Mouse (Mus musculus): ENCODE results near the gene Stoml2. TPM values are rescaled to one million over a fixed set of nuclear protein-coding genes. Genes with fewer than 3 reads are reported as not detected.

Gene Stoml2
- polyA plus RNA-seq, 1 experiment from 2014 or later, result 321 TPM

GRCm38 (mm10) chr4:43036356-43036755 is 4.8 kb upstream of the Stoml2 start:
- Histone ChIP-seq H3K27me3 (no peaks in the 10 kb centered on the region), H3K4me1 (peaks cover 26% of the 10 kb centered on the region), H3K36me3 (peaks cover 20% of the 10 kb centered on the region), H3K9ac (no peak overlapping the region), H3K9me3 (no peaks in the 10 kb centered on the region), H3K4me2 (no peak overlapping the region), H3K4me3 (no peak overlapping the region), H3K27ac (no peak overlapping the region)
- no peak for ATAC-seq (ENCODE audit: borderline replicate concordance, extremely low read depth, low FRiP score, low TSS enrichment)
- 84% methylated on average over 10 of the region's 10 CpGs for WGBS

GRCm38 (mm10) chr4:43035851-43036250 is 4.3 kb upstream of the Stoml2 start:
- Histone ChIP-seq H3K4me1 (peaks cover 26% of the 10 kb centered on the region), H3K27me3 (no peaks in the 10 kb centered on the region), H3K4me2 (no peak overlapping the region), H3K36me3 (peaks cover 20% of the 10 kb centered on the region), H3K27ac (no peak overlapping the region), H3K9me3 (no peaks in the 10 kb centered on the region), H3K4me3 (no peak overlapping the region), H3K9ac (no peak overlapping the region)
- whole genome bisulfite sequencing, result 86% methylated on average over 6 of the region's 6 CpGs
- no peak for ATAC-seq (ENCODE audit: borderline replicate concordance, extremely low read depth, low FRiP score, low TSS enrichment)

- Histone ChIP-seq H3K4me1 (peaks cover 19% of the 10 kb centered on the region), H3K4me2 (no peak overlapping the region), H3K9ac (no peak overlapping the region), H3K36me3 (peaks cover 35% of the 10 kb centered on the region), H3K27me3 (no peaks in the 10 kb centered on the region), H3K9me3 (no peaks in the 10 kb centered on the region), H3K4me3 (no peak overlapping the region), H3K27ac (no peak overlapping the region)
- ATAC-seq (ENCODE audit: borderline replicate concordance, extremely low read depth, low FRiP score, low TSS enrichment), result no peak
- 78% methylated on average over 14 of the region's 14 CpGs for WGBS
Observed at GRCm38 (mm10) chr4:43033481-43033880, 2.0 kb upstream of the Stoml2 start.

GRCm38 (mm10) chr4:43032501-43032900 is 991 bp upstream of the Stoml2 start:
- peaks cover 45% of the 10 kb centered on the region for H3K36me3 ChIP-seq

GRCm38 (mm10) chr4:43030780-43031230 is 705 bp downstream of the Stoml2 start:
- H3K4me2 ChIP-seq, result peak overlapping the region; percentile 72
- ATAC-seq (ENCODE audit: borderline replicate concordance, extremely low read depth, low FRiP score, low TSS enrichment), result peak; percentile 43; the same call in 1 of the 2 replicates
- H3K9me3 ChIP-seq, result no peaks in the 10 kb centered on the region
- H3K36me3 ChIP-seq, result peaks cover 44% of the 10 kb centered on the region
- H3K27me3 ChIP-seq, result no peaks in the 10 kb centered on the region
- WGBS, result under 1% methylated on average over 28 of the region's 28 CpGs
- peaks cover 19% of the 10 kb centered on the region for H3K4me1 ChIP-seq
- H3K9ac ChIP-seq, result peak overlapping the region; percentile 89
- peak overlapping the region; percentile 85 for H3K27ac ChIP-seq
- peak overlapping the region; percentile 73 for H3K4me3 ChIP-seq

More at GRCm38 (mm10) chr4:43032501-43032900, 991 bp upstream of the Stoml2 start:
- no peak for ATAC-seq (ENCODE audit: borderline replicate concordance, extremely low read depth, low FRiP score, low TSS enrichment)
- H3K9me3 ChIP-seq, result no peaks in the 10 kb centered on the region
- no peak overlapping the region for H3K4me3 ChIP-seq
- H3K4me2 ChIP-seq, result no peak overlapping the region
- H3K4me1 ChIP-seq, result peaks cover 19% of the 10 kb centered on the region
- no peak overlapping the region for H3K27ac ChIP-seq
- 82% methylated on average over 1 of the region's 1 CpGs for WGBS
- H3K27me3 ChIP-seq, result no peaks in the 10 kb centered on the region
- no peak overlapping the region for H3K9ac ChIP-seq

GRCm38 (mm10) chr4:43030352-43030751 is 1.2 kb downstream of the Stoml2 start:
- peaks cover 19% of the 10 kb centered on the region for H3K4me1 ChIP-seq
- H3K4me3 ChIP-seq, result peak overlapping the region; percentile 73
- H3K27me3 ChIP-seq, result no peaks in the 10 kb centered on the region
- WGBS, result 60% methylated on average over 9 of the region's 9 CpGs
- H3K4me2 ChIP-seq, result peak overlapping the region; percentile 72
- peak overlapping the region; percentile 89 for H3K9ac ChIP-seq
- H3K36me3 ChIP-seq, result peaks cover 43% of the 10 kb centered on the region
- peak overlapping the region; percentile 85; the same call in 1 of the 2 replicates for H3K27ac ChIP-seq
- no peak for ATAC-seq (ENCODE audit: borderline replicate concordance, extremely low read depth, low FRiP score, low TSS enrichment)
- H3K9me3 ChIP-seq, result no peaks in the 10 kb centered on the region

- Histone ChIP-seq H3K9ac (no peak overlapping the region), H3K27ac (no peak overlapping the region), H3K4me3 (0 out of 2 replicates have a peak overlapping the region, but pooled peaks have one; percentile 73), H3K4me2 (peak overlapping the region; percentile 72), H3K4me1 (peaks cover 22% of the 10 kb centered on the region), H3K9me3 (no peaks in the 10 kb centered on the region), H3K27me3 (no peaks in the 10 kb centered on the region), H3K36me3 (peaks cover 41% of the 10 kb centered on the region)
- WGBS, result 91% methylated on average over 9 of the region's 9 CpGs
- ATAC-seq (ENCODE audit: borderline replicate concordance, extremely low read depth, low FRiP score, low TSS enrichment), result no peak
Observed at GRCm38 (mm10) chr4:43029749-43030148, 1.8 kb downstream of the Stoml2 start.

GRCm38 (mm10) chr4:43029121-43029520 is 2.4 kb downstream of the Stoml2 start:
- H3K4me2 ChIP-seq, result no peak overlapping the region
- WGBS, result 93% methylated on average over 7 of the region's 7 CpGs
- no peaks in the 10 kb centered on the region for H3K9me3 ChIP-seq
- ATAC-seq (ENCODE audit: borderline replicate concordance, extremely low read depth, low FRiP score, low TSS enrichment), result no peak
- H3K9ac ChIP-seq, result no peak overlapping the region
- peaks cover 27% of the 10 kb centered on the region for H3K4me1 ChIP-seq
- H3K36me3 ChIP-seq, result peaks cover 39% of the 10 kb centered on the region
- H3K27me3 ChIP-seq, result no peaks in the 10 kb centered on the region
- H3K4me3 ChIP-seq, result no peak overlapping the region
- no peak overlapping the region for H3K27ac ChIP-seq

GRCm38 (mm10) chr4:43025084-43025960 is 6.2 kb downstream of the Stoml2 start, which contains the start of gene Pigo:
Gene Pigo, minus strand, starts transcription at chr4:43025819.
- Histone ChIP-seq H3K36me3 (peaks cover 59% of the 10 kb centered on the region), H3K9me3 (no peaks in the 10 kb centered on the region), H3K4me3 (peak within 1 kb of the TSS; percentile 62), H3K4me2 (peak within 1 kb of the TSS; percentile 75), H3K27me3 (no peaks in the 10 kb centered on the region), H3K27ac (peak within 1 kb of the TSS; percentile 92), H3K9ac (peak within 1 kb of the TSS; percentile 49), H3K4me1 (peaks cover 15% of the 10 kb centered on the region)
- ATAC-seq (ENCODE audit: borderline replicate concordance, extremely low read depth, low FRiP score, low TSS enrichment), result peak; percentile 91
- WGBS, result 5% methylated on average over 42 of the region's 42 CpGs

- Histone ChIP-seq H3K9me3 (no peaks in the 10 kb centered on the region), H3K4me3 (peak overlapping the region; percentile 62), H3K4me1 (peaks cover 9% of the 10 kb centered on the region), H3K27ac (peak overlapping the region; percentile 92; the same call in 1 of the 2 replicates), H3K4me2 (peak overlapping the region; percentile 75), H3K27me3 (no peaks in the 10 kb centered on the region), H3K36me3 (peaks cover 58% of the 10 kb centered on the region), H3K9ac (peak overlapping the region; percentile 49)
- ATAC-seq (ENCODE audit: borderline replicate concordance, extremely low read depth, low FRiP score, low TSS enrichment), result no peak
- 73% methylated on average over 14 of the region's 14 CpGs for WGBS
Observed at GRCm38 (mm10) chr4:43024673-43025072, 6.8 kb downstream of the Stoml2 start.

- no peaks in the 10 kb centered on the region for H3K9me3 ChIP-seq
- no peak overlapping the region for H3K9ac ChIP-seq
- no peak overlapping the region for H3K27ac ChIP-seq
- no peak for ATAC-seq (ENCODE audit: borderline replicate concordance, extremely low read depth, low FRiP score, low TSS enrichment)
- no peaks in the 10 kb centered on the region for H3K27me3 ChIP-seq
- no peak overlapping the region for H3K4me3 ChIP-seq
- 79% methylated on average over 17 of the region's 17 CpGs for WGBS
- H3K36me3 ChIP-seq, result peaks cover 53% of the 10 kb centered on the region
- H3K4me1 ChIP-seq, result peaks cover 7% of the 10 kb centered on the region
- H3K4me2 ChIP-seq, result no peak overlapping the region
Observed at GRCm38 (mm10) chr4:43021341-43021740, 10.2 kb downstream of the Stoml2 start.

- Histone ChIP-seq H3K4me3 (no peak overlapping the region), H3K4me2 (no peak overlapping the region), H3K9ac (no peak overlapping the region), H3K27me3 (no peaks in the 10 kb centered on the region), H3K9me3 (no peaks in the 10 kb centered on the region), H3K4me1 (peaks cover 7% of the 10 kb centered on the region), H3K27ac (no peak overlapping the region), H3K36me3 (peaks cover 53% of the 10 kb centered on the region)
- 85% methylated on average over 16 of the region's 16 CpGs for WGBS
- no peak for ATAC-seq (ENCODE audit: borderline replicate concordance, extremely low read depth, low FRiP score, low TSS enrichment)
Observed at GRCm38 (mm10) chr4:43020876-43021275, 10.6 kb downstream of the Stoml2 start.
